Mouse (Mus musculus) right cerebral cortex, adult 18-20 months (tissue): ENCODE measurements at regions not wholly inside any gene's neighbourhood (a gene's known extent, or its start where the extent isn't known, plus 50 kb on each side); places are given as distances from the start of the nearest gene placed in this dataset.

Experiments used
- DNase-seq: peaks from one replicate; pipeline ENCODE4 v3.0.0; 2022; ENCODE audit warnings: mixed read lengths

GRCm38 (mm10) chr2:98439532-98439931 is 222.5 kb upstream of the Gm10801 start:
- peak; percentile 10 for DNase-seq

GRCm38 (mm10) chr2:98481533-98481932 is 180.5 kb upstream of the Gm10801 start:
- DNase-seq: no peak
